Mouse (Mus musculus) large intestine, adult 2 months (tissue): ENCODE results near the gene Thsd7b. TPM values are rescaled to one million over a fixed set of nuclear protein-coding genes. Genes with fewer than 3 reads are reported as not detected.
"Not testable (repeated sequence)": the region's sequence is repeated elsewhere in the genome, so short reads cannot be mapped to it uniquely, and the experiment has no call there.

Experiments used
- DNase-seq: peaks from one replicate; pipeline ENCODE4 v3.0.0-alpha.2; 2012; ENCODE audit warnings: low read depth, low spot score
- WGBS: fragments of 180-500 bp; shearing (Covaris S2); methylation state at CpG from one replicate; pipeline ENCODE4 v1.1.7; 2018; 5-methylcytosine and 5-hydroxymethylcytosine counted together
- polyA plus RNA-seq: library from polyadenylated mRNA; depleted of rRNA; stranded (reverse); fragments of >200 nt; gene quantifications from 2 replicates; pipeline ENCODE4 v1.2.3, GENCODE M21; 2012

Gene Thsd7b
- polyA plus RNA-seq, 1 experiment = 0.25 TPM

GRCm38 (mm10) chr1:129989247-129989646, 716.1 kb downstream of the Thsd7b start:
- not testable (repeated sequence) for DNase-seq

- DNase-seq = no peak
- WGBS = 61% methylated on average over 2 of the region's 2 CpGs
Observed at GRCm38 (mm10) chr1:129990821-129991220, 717.7 kb downstream of the Thsd7b start.

GRCm38 (mm10) chr1:130055012-130055411, 781.9 kb downstream of the Thsd7b start:
- DNase-seq = no peak

GRCm38 (mm10) chr1:130062105-130062504, 789.0 kb downstream of the Thsd7b start:
- DNase-seq = no peak

GRCm38 (mm10) chr1:130066193-130066959, 793.3 kb downstream of the Thsd7b start:
- DNase-seq = no peak
- WGBS = 66% methylated on average over 3 of the region's 3 CpGs

GRCm38 (mm10) chr1:130083788-130084187, 810.7 kb downstream of the Thsd7b start:
- DNase-seq = no peak

GRCm38 (mm10) chr1:130085207-130085606, 812.1 kb downstream of the Thsd7b start:
- WGBS = 56% methylated on average over 3 of the region's 3 CpGs
- no peak for DNase-seq

More at GRCm38 (mm10) chr1:130083788-130084187, 810.7 kb downstream of the Thsd7b start:
- WGBS = 63% methylated on average over 2 of the region's 2 CpGs

GRCm38 (mm10) chr1:130085910-130086309, 812.8 kb downstream of the Thsd7b start:
- DNase-seq = no peak
- WGBS = 78% methylated on average over 2 of the region's 2 CpGs

GRCm38 (mm10) chr1:130099227-130099626, 826.1 kb downstream of the Thsd7b start:
- WGBS = 79% methylated on average over 2 of the region's 2 CpGs
- DNase-seq = no peak

- DNase-seq = no peak
- 67% methylated on average over 1 of the region's 1 CpGs for WGBS
Observed at GRCm38 (mm10) chr1:130112580-130113314, 839.6 kb downstream of the Thsd7b start.

- WGBS = 90% methylated on average over 2 of the region's 2 CpGs
- no peak for DNase-seq
Observed at GRCm38 (mm10) chr1:130113549-130113948, 840.4 kb downstream of the Thsd7b start.

GRCm38 (mm10) chr1:130130901-130131300, 857.8 kb downstream of the Thsd7b start:
- WGBS = 60% methylated on average over 3 of the region's 3 CpGs
- DNase-seq = no peak

- DNase-seq = no peak
Observed at GRCm38 (mm10) chr1:130166187-130166586, 893.1 kb downstream of the Thsd7b start.

- 56% methylated on average over 2 of the region's 2 CpGs for WGBS
Observed at GRCm38 (mm10) chr1:130167260-130167659, 894.2 kb downstream of the Thsd7b start.

GRCm38 (mm10) chr1:130169875-130170274, 896.8 kb downstream of the Thsd7b start:
- no peak for DNase-seq
- WGBS = 62% methylated on average over 6 of the region's 6 CpGs

More at GRCm38 (mm10) chr1:130167260-130167659, 894.2 kb downstream of the Thsd7b start:
- DNase-seq = no peak

GRCm38 (mm10) chr1:130170290-130170689, 897.2 kb downstream of the Thsd7b start:
- no peak for DNase-seq
- 64% methylated on average over 1 of the region's 1 CpGs for WGBS

- not testable (repeated sequence) for DNase-seq
- WGBS = 78% methylated on average over 7 of the region's 7 CpGs
Observed at GRCm38 (mm10) chr1:130186836-130187235, 913.7 kb downstream of the Thsd7b start.

- 36% methylated on average over 6 of the region's 6 CpGs for WGBS
- no peak for DNase-seq
Observed at GRCm38 (mm10) chr1:130192190-130193028, 919.3 kb downstream of the Thsd7b start.

- 77% methylated on average over 3 of the region's 3 CpGs for WGBS
- no peak for DNase-seq
Observed at GRCm38 (mm10) chr1:130217404-130217803, 944.3 kb downstream of the Thsd7b start.

- no peak for DNase-seq
- WGBS = 49% methylated on average over 2 of the region's 2 CpGs
Observed at GRCm38 (mm10) chr1:130222904-130223303, 949.8 kb downstream of the Thsd7b start.
